Mouse (Mus musculus): ENCODE measurements at regions not wholly inside any gene's neighbourhood (a gene's known extent, or its start where the extent isn't known, plus 50 kb on each side); places are given as distances from the start of the nearest gene placed in this dataset.

DNA sequence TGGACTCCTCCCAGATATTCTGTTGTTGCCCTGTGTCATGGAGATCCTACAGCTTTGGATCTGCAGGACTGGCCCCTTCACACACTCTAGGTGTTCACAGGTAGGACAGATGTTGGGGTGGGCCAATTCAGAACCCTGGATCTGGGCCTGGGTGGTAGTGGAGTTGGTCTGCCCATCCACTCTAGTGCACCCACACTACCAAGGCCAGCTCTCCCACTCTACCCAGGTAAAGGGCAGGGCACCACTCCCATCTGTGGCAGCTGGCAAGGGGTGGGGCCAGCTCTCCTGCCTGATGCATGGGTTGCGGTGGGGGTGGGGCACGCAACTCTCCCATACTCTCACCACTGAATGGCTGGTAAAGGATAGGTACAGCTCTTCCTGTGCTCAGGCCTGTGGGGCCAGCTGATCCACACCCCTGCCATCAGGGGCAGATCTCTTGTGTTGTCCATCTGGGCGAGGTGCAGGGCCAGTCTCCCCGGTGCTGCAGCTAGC lies 76.5 kb downstream of the Gja1 start:
- DNase-seq (ENCODE audit: low read depth, low spot score), result no peak

DNA sequence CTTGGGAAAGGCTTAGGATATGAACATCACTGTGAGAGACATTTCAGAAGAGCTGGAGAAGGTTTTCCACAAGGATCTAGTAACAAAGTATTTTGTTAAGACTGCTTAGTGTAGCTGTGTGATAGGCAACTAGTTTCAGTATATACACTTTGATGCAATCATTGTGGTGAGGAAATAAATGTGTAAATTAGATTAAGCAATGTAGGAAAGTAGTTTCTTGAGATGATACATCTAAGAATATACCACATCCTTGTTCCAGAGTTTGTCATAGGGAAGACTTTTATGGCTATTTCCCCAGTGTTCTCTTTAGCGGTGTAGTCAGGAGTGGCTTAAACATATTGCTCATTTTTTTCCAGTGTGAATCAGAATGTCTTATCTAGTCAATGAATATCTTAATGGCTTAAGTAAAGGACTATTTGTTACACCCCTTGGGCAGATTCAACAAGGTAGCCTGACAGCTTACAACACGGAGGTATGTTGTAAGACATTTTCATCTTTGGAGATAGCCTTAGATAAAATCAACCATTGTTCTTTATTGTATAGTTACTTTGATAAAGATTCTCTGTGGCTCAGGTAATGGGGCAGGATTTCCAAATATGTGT lies 78.8 kb downstream of the Gja1 start:
- DNase-seq (ENCODE audit: low read depth, low spot score), result no peak

DNA sequence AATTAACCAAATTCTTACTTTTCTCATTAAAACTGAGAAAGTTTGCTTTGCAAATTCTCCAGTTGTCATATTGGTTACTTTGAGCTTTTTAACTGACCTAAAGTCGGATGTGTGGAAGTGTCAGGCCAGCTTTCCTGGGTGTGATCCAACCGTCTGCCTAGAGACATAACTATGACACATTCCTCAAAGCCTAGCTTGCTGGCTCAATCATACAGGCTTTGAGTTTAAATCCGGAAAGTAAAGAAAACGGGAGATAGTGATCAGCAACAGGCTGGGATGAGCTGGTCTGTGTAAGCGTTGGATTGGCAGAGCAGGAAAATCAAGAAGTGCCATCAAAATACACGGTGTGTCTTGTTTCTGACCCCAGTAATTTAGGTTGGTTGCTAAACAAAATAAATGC lies 91.4 kb downstream of the Gja1 start:
- DNase-seq (ENCODE audit: low read depth, low spot score), result no peak

DNA sequence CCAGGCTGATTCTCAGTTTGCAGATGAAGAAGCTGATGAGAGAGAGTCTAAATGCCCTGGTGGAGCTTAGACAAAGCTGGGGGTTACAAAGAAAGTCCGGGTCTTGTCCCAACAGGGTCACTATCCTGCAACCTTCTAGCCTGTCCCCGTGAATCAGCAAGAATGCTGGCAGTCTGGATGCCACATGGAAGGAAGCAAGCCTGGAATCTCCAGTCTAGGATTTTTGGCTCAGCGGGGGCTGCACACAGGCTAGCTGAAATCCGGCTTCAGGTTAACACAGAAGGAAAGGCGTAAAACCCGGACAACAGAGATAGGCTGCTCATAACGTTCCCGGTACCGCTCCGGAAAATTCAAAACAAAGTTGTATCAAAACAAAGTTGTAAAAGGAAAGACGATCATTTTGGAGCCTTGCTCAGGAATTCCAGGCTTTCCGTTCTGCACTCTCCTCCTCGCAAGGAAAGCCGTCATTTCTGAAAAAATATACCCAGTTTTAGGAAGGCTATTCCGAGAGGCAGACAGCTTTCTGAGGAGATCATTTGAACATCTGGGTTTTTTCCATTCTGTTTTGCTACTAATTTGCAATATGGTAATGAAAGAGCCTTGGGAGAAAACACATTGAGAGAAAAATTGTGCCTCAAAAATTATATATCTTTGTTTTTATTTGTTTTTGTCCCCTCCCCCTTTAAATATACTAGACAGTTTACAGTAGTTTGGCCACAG lies 92.0 kb downstream of the Gja1 start:
- DNase-seq (ENCODE audit: low read depth, low spot score), result no peak

DNA sequence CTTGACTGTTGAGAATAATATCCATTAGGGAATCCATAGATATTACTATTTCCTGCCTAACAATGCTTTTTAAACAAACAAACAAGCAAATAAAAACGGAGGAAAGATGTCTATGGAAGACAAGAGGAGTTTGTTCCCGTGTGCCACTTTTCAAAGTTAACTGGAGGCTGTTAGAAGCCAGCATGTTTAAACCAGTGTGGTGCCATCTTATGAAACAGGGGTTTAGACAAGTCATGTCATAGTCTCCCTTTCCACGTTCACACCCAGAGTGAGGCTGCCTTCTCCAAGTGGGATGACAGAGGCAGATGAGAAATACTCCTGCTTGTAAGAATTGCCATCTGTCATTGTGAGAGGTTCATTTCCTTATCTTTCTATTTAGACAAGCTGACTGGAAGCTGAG lies 92.8 kb downstream of the Gja1 start:
- DNase-seq (ENCODE audit: low read depth, low spot score), result no peak

DNA sequence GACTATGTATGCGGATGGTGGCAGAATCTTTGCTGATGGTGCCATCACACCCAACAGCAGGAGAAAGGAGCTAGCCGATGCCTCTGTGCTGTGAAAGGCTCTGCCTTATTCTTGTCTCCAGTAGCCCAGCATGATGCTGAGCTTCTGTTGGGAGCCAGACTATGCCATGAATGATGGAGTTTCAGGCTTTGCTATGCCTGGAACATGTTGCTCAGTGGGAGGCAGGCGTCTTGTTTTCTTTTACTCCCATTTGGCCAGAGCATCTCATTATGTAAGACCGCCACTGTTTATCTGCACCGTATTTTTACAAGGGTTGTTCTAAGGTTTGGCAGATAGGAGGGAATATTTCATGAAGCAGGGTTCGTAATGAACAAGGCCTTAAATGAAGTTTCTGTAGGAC lies 97.8 kb downstream of the Gja1 start:
- DNase-seq (ENCODE audit: low read depth, low spot score), result no peak

DNA sequence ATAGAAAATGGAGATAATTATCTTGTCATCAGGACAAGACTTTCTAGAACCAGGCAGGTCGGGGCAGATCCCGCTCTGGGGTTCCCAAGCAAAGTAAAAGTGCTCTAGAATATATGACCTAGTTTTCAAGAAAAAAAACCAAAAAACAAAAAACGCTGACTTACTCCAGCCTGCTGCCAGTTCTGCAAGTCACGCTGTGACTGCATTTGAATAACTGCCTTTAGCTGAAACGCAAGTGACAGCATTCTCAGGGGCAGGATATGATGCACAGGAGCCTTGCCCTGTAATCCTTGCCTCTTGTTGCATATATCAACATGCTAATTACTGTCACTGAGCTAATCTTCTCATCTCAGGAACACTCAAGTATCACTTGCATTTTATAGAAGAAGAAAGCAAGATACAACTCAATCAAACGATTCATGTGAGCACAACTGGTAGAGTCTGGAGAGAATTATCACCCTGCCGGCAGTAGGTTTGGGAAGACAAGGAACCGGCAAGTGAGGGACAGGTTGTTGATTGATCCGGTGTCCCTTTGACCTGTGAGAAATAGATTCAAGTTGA lies 105.1 kb downstream of the Gja1 start:
- no peak for DNase-seq (ENCODE audit: low read depth, low spot score)

DNA sequence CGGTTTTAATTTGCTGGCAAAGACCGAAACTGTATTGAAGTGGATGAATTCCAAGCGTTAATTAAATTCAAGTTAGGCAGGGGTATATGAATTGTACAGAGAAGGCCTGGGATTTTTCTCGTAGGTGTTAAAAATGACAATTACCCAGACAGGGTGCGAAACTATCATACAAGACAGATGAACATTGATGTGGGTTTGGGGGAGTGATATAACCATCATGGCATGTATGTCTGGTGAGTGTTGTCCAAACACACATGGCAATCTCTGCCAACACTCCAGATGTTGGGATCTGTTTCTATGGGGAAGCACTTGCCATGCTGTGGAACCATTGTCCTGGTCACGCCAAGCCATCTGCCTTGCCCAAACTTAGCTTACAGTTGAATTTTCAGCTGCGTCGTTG lies 107.8 kb downstream of the Gja1 start:
- DNase-seq (ENCODE audit: low read depth, low spot score), result no peak

DNA sequence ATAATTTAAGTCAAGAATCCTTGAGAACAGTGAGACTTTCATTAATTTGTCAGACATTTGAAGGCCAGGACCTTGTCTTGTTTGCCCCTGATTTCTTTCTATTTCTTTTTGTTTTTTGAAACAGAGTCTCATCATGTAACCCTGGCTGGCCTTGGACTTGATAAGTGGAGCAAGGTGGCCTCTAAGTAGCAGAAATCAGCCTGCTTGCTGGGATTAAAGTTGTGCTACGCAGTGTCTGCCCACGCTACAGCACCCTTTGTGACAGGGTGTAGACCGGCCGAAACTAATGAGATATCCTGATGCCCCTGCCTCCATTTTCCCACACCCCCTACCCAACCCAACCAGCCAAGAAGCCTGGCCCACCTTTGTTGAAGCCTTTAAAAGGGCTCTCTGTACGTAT lies 108.6 kb downstream of the Gja1 start:
- no peak for DNase-seq (ENCODE audit: low read depth, low spot score)

DNA sequence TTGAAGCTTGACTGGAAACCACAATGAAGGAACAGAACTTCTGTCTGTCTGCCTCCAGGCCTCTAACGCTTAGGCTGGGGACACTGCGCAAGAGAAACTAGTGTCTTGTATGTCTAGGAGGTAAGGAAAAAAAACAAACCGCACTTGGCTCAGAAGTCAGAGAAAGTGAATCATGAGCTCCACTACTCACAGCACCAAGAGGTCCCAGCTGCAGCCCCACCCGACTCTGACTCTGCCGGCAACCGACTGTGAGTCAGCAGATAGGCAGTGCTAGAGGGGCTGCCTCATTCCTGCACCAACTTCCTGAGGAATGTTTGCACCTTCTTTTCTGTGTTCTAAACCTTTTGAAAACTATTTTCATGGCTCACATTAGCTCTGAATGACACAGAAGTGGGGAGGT lies 109.5 kb downstream of the Gja1 start:
- DNase-seq (ENCODE audit: low read depth, low spot score), result peak; percentile 41

DNA sequence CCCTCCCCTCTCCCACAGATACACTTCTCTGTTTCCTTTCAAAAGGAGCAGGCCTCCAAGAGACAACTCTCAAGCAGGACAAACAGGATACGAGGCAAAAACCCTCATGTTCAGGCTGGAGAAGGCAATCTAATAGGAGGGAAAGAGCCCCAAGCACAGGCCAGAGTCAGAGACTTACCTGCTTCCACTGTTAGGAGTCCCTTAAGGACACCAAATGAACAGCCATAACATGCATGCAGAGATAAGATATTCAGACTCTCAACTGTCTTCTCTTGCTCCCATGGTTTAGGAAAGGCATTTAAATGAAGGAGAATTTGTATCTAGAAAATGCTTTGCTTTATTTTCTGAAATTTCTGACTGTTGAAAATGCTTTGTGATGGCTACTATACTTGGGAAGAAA lies 116.3 kb downstream of the Gja1 start:
- no peak for DNase-seq (ENCODE audit: low read depth, low spot score)

DNA sequence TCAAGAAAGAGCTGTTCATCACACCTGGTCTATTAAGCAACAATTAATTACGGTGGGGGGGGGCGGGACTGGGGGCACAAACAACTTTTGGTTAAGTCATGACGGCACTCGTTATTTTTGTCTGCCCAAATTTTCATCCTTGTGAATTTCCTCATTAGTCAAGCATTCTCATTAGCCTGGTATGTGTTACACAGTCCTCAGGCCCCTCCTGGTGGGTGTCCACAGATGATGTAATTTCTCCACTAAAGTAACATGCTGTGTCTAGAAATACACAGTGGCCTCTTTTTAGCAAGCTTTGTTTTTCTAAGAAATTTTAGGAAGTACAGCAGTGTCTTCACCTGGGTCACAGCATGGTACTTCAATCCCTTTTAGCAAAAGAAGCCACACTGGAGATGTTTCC lies 118.2 kb downstream of the Gja1 start:
- DNase-seq (ENCODE audit: low read depth, low spot score), result no peak

DNA sequence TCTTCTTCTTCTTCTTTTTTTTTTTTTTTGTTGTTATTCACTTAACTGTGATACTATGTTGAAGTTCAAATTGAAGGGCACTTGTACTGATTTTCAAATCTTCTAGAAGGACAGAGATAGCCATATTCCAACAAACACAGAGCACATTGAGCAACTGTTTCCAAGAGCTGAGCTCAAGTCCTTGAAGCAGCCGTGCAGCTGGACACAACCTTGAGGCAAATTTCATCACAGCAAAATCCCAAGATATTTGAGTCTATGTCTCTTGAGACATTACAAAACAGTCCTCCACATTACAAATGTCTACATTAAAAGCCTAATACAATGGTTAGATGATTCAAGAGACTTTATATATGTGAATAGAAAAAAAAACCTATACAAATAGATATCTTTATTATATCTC lies 141.9 kb downstream of the Gja1 start:
- DNase-seq (ENCODE audit: low read depth, low spot score), result no peak

DNA sequence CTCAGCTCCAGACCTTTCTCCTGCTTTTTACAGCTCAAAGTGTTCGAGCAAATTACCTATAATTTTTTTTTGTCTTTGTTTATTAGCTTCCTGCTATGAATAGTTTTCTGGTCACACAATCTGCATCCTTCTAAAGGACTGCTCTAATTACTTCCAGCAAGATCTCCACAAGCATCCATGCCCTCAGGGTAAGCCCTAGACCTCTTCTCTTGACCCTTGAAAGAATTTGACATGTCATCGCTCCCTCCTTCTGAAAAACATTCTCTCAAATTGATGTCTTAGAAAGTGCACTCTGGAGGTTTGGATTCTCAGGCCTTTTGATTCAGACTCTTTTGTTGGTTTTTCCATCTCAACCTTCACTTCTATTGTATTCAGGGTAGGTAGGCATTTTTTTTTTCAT lies 148.7 kb downstream of the Gja1 start:
- DNase-seq (ENCODE audit: low read depth, low spot score), result no peak

DNA sequence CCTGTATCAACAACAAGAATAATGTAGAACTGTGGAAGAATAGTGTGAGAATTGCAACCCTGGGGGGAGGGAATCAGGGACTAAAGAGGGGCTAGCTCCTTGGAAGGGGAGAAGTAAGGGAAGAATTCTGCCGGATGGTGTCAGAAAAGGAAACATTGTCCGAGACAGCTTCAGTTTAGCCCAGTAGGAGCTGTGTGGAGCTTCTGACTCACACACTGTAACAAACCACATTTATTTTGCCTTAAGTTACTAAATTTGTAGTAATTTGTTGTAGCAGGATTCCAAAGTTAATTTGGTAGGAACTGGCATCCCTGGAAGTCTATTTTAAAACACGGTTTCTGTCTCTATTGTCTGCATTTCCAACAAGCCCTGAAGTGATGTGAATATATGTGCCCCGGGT lies 160.0 kb downstream of the Gja1 start:
- DNase-seq (ENCODE audit: low read depth, low spot score), result no peak

DNA sequence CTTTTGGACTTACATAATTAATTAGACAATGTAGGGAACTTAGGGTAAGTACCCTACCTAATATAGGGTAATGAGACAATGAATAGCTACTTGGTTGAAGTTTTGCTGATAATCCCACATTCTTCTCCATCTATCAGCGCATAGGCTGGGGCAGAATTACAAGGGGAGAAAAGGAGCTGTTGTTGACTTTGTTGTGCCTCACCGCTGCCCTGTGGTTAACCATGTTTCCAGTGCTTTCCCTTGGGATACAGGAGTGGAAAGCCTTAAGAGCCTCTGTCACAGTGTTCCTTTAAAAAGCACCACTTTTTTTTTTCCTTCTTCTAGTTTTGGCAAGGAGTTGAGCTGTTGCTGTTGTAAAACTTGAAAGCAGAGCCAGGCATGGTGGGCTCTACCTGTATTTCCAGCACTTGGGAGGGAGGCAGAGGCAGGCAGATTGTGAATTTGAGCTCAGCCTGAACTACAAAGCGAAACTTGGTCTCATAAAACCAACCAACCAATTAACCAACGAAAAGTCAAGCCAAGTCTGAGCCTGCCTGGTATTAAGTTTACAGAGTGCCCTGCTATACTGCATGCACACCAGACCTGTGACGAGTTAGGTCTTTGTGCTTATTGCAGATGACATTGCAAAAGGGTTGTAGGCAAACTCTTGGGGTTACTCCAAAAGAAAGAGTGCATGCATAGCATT lies 162.8 kb downstream of the Gja1 start:
- no peak for DNase-seq (ENCODE audit: low read depth, low spot score)

DNA sequence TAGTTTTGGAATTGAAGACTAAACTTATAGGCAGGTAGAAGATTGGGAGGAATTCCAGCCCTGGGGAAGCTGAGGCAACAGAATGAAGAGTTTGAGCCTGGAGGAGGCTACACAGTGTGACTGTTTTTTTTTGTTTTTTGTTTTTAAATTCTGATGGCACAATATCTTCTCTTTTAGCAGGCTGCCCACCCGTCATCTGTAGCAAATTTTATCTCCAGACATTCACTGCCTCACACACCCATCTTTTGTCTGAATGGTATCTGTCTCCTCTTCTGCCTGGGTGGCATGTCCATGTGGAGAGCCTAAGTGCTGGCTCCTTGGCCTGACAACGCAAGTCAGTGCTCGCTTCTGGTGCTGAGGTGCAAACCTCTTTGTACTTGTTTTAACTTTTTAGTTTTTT lies 165.0 kb downstream of the Gja1 start:
- no peak for DNase-seq (ENCODE audit: low read depth, low spot score)

DNA sequence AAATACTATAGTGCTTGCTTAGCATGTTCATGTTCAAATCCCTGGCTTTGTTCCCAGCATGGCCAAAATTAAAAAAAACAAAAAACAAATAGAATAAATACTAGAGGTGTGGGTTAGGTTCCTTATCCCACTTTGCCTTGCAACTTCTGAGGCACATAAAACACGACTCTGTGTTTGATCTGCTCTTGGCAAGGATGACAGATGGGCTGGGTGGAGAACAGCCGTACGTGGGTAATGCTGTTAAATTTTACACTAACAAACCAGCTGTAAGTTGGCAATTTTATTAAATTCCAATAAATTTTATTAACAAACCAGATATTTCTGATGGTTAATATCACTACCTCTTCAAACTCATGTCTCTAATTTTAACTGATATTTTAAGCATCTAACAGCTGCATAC lies 168.9 kb downstream of the Gja1 start:
- DNase-seq (ENCODE audit: low read depth, low spot score), result no peak

DNA sequence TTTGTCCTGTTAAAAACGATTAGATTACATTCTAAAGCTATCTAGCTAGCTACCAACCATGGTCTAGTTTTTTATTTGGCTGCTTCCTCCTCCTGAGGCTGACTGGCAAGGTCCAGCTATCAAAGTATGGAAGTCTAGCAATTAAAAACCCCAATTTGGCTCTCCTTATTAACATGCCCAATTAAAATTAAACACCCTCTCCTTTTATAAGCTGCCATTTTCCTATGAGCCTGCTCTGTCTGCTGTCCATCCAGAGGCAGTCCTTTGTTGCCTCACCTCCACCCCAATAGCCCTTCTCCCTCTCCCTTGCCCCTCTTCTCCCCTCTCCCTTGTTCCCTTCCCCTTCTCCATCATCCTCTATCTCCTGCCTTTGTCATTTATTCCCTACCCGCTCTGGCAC lies 169.7 kb downstream of the Gja1 start:
- no peak for DNase-seq (ENCODE audit: low read depth, low spot score)

DNA sequence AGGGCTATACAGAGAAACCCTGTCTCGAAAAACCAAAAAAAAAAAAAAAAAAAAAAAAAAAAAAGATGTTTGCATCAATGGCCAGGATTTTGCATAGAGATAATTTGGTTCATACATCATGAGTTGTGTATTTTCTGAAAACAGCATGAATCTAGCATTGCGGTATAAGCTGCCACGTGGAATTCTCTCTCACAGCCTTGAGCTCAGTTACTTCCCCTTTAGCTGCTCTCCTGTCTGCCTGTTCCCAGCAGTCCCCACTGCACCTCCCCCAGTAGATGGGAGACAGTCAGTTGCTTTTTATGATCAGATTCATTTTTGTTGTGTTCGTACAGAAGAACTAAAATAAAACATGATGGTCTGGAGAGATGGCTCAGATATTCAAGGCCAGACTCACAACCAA lies 170.7 kb downstream of the Gja1 start:
- no peak for DNase-seq (ENCODE audit: low read depth, low spot score)

DNA sequence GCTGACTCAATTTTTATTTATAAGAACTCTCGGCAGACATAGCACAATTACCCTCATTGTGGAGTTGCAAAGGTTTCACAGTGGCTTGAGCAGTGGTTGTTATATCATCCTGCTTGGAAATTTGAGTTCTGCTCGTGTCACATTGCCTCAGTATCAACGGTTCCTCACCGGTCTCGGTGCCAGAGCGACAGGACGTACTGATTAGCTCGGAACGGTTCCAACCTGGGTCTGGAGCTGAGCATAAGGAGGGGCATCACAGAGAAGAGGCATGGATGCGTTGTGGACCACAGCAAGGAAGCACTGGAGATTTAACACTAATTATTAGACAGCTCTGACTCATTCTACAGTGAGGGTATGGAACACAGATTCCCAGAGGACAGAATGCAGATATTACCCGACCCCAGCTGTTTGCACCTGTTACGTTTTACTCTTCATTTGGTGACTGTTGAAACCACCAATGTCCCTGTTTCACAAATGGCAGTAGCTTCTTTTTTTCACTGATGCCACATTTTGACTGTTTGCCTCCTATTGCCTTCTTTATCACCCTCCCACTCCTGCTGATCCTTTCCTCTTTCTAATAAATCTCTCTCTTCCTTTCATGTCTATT lies 189.8 kb downstream of the Gja1 start:
- DNase-seq (ENCODE audit: low read depth, low spot score), result no peak

DNA sequence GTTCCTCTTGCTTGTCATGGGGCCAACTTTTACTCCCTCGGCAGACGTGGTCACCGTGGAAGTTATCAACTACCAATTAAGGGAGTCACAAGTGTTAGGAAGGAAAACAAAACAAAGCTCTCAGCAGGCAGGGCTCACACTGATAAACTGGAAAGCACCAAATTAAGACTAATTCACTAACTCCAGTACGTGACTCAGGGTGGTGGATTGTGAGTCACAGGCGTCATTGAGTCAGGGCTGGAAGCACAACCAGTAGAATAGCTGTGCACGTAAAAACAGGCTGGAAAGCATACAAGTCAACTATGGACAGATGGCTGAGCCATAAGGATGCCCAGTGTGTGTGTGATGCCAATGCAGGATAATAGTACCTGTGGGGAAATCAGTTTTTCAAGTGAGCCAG lies 204.9 kb downstream of the Gja1 start:
- no peak for DNase-seq (ENCODE audit: low read depth, low spot score)

All from ES-CJ7 (cell line).